Mouse (Mus musculus): ENCODE results near the gene Ptprq.

The Ptprq gene

DNA sequence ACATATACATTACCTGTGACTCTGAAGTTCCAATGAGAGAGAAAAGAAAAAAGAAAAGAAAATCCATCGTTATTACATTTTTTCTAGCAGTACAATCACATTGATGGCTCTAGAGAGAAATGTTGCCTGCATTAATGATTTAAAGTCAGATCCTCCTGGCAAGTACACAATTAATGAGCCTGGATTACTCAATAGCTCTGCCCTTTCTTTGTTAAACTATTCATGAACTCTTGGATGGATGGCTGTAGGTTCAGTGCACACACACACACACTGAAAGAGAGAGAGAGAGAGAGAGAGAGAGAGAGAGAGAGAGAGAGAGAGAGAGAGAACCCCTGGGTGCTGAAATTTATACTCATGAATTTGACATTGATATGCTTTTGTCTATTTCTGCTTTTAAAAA lies at the start of gene Ptprq:
Gene Ptprq (minus strand): TSS at position 246 of the 400 bp plus-strand sequence.
- no peak for DNase-seq

DNA sequence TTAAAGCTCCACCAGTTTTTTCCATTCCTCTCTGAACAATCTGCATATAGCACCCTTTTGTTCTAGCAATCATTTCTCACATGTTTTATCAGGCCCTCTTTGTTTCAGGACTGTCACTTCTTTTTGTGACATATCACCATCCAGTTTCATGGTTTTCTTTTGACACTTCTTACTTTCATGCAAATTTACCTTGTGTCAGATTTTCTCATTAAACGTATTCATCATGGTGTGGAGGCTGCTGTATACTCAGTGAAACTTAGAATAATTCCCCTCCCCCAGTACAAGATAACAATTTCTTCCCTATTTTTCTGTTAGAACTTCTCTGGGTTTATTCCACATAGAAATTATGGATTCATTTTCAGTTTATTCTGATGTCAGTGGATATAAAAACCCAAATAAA lies 39.8 kb upstream of the Ptprq start:
- no peak for DNase-seq

GRCm38 (mm10) chr10:107753471-107753870 lies 33.6 kb upstream of the Ptprq start:
- DNase-seq: no peak

DNA sequence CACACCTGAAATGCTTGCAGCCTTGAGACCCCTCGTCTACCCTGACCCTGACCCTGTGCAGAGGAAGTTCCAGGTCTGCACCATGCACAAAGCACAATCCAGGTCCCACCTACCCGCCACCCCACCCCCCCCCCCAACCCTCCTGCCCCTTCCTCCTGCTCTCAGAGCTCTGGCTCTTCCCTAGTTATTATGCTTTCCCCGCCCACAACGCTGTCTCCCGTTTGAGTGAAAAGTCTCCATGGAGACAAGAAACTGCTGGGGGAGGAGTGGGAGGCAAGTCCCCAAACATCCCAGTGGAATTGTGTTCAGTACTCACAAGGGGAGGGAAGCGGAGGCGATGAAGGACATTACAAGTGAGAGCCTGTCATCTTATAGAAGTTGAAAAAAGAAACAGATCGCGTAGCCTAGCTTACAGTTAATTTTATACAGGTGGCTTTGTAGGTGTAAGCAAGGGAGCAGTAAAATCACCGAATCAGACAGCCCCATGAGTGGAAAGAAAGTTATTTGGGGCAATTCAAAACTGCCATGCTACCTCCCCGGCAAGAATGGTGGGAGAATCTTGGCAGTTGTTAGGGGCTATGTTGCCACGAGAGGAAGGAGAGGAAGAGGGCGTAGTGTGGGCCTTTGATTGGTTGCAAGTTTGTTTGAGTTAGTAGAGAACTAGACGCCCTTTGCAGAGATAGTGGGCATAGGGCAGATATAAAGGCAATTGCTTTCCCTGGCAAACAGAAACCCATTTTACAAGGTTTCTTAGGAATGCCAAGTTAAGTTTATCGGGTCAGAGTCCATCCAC lies 32.7 kb upstream of the Ptprq start:
- DNase-seq: no peak

GRCm38 (mm10) chr10:107751944-107752343 lies 32.1 kb upstream of the Ptprq start:
- no peak for DNase-seq

GRCm38 (mm10) chr10:107747566-107747965 lies 27.7 kb upstream of the Ptprq start:
- DNase-seq: no peak

DNA sequence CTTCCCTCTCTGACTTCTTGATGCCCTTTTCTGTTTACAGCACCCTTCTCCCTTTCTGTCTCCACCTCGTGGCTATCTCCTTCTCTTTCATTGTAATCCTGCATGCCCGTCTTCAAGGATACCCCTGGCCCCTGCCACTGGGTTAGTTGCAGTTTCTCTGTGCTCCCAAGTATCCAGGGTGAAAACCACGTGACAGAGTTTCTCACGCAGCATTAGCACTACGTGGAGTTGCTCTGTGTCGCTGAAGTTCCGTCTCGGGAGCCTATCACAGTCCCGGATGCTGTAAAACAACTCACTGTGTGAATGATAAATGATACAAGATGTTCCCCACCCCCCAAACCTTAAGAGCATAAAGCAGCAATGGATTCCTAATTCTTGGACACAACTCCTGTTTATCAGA lies 26.9 kb upstream of the Ptprq start:
- DNase-seq: no peak

GRCm38 (mm10) chr10:107739815-107740214 lies 20.0 kb upstream of the Ptprq start:
- DNase-seq: no peak

- DNase-seq: no peak
Measured at GRCm38 (mm10) chr10:107737743-107738142, 17.9 kb upstream of the Ptprq start.

DNA sequence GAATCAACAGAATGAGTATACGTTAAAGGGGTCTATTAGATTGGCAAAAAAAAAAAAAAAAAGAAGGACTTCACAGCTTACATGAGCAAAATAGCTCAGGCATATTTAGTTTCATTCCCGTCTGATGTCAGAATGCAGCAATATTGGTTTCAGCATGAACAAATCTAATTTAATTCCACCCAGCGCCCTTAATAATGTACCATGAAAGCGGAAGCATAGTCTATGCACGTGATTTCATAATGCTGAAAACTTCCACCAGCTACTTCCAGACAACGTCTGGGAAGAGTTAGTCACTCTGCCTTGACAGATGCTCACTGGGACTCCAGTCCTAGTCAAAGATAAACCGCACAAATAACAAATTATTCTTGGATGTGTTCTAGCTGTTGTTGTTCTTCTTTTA lies 15.6 kb upstream of the Ptprq start:
- DNase-seq: no peak

- DNase-seq: no peak
Measured at GRCm38 (mm10) chr10:107734327-107734726, 14.5 kb upstream of the Ptprq start.

GRCm38 (mm10) chr10:107725631-107726030 lies 5.8 kb upstream of the Ptprq start:
- no peak for DNase-seq

DNA sequence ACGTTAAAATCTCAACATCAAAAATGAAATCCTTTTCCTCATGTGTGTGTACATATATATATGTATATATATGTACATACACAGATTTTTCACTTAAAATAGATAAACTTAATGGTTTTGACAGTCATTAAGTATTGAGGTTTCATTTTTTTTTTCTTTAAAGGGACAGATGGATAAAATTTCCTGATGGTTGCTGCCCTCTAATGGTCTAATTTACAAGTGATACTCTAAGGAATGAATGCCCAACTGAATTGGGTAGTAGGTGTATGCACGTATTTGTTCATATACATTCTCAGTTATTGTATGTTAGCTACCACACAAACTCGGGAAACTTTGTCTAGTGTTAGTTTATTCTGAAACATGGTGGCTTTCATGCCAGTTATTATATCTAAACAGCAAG lies 15.4 kb downstream of the Ptprq start:
- no peak for DNase-seq

- DNase-seq: no peak
Measured at GRCm38 (mm10) chr10:107700944-107701343, 18.9 kb downstream of the Ptprq start.

DNA sequence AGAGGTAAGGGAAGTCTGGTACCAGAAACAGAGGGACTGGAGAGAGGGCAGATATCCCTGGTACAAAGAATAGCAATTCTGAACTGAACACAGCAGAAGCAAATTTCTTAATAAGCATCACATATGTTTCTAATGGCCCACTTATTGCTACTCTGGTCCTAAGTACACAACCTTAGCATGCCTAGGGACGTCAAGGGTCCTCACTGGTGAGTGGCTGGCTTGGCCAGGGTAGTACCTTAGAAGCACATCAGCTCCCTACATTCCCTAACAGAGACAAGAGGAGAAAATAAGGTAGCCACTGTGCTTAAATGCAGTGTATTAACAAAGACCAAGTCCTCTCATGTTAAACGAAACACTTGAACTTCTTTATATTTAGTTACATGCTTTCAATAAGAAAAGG lies 21.1 kb downstream of the Ptprq start:
- DNase-seq: no peak

DNA sequence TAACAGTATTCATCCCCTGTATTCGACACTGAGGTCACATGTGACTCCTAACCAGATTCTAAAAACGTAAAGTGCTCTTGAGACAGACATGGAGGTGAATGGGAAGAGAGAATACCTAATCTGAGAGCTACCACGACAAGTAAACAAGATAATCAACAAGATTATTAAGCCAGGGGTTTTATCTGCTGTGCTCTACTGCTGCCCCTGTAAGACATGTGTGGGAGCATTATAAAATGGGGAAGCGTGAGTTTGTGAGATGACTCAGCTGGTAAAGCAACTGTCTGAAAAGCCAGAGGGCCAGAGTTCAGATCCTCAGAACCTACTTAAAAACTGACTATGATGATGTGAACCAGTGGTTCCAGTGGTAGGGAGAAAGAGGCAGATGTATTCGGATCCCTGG lies 22.7 kb downstream of the Ptprq start:
- no peak for DNase-seq

DNA sequence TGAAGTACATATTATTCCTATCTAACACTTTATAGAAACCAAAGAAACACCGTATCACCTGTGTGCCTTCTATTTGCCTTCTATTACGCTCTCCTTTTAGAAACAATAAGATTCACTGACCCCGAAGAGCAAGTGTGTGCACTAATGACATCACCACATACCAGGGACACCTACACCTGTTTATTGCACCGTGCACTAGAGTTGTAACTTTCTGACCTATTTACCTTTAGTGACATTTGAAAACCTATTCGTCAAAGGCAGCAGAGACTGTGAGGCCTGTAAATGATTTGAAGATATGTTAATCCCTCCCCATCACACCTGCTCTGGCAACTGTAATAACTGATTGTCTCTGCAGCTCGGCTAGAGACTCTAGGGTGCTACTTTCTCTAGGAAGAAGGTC lies 32.5 kb downstream of the Ptprq start:
- no peak for DNase-seq

DNA sequence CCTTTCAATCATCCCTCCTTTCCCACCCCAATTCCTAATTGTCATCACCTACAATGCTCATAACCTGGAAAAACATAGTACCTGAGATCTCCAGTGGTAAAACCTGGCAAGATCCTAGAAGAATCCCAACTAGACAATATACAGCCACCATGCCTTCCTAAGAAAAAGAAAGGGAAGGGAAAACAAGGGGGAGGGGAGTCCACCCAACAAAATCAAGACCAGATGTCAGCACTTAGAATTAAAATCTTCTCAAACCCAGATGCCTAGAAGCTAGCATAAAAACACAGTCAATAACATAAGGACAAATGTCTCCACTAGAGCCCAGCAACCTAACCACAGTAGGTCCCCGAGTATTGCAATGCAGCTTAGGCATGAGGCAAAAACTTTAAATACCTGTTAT lies 43.9 kb downstream of the Ptprq start:
- DNase-seq: no peak

DNA sequence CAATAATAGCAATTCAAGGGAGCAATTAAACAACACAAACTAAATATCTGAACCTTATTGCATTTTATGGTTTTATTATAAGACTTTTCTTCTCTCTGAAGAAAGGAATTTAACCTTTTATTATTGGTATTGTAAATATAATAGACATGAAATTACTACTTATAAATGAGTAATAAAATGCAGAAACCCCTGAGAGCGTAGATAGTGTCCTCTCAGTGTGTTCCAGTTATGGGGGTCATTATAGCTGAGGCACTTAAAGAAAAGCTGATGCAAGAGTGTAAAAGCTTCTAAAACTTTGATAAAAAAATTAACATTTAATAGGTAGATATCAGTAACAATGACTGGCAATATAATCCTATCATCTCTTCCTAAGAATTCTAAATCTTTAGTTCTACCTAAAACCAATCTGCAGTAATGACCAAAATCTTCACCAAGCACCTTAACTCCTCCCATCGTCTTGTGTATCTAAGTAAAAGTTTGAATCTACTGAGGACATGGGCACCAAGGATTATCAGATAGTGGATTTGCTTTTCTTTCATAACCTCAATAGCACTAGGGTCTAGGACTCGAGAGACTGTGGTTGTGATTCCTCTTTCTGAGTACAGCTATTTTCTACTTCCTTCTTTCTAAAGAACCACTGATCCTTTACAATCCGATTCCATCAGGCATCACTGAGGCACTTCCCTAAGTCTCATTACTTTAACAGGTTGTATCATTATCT lies 51.3 kb downstream of the Ptprq start:
- no peak for DNase-seq

- DNase-seq: no peak
Measured at GRCm38 (mm10) chr10:107662372-107663065, 57.3 kb downstream of the Ptprq start.

DNA sequence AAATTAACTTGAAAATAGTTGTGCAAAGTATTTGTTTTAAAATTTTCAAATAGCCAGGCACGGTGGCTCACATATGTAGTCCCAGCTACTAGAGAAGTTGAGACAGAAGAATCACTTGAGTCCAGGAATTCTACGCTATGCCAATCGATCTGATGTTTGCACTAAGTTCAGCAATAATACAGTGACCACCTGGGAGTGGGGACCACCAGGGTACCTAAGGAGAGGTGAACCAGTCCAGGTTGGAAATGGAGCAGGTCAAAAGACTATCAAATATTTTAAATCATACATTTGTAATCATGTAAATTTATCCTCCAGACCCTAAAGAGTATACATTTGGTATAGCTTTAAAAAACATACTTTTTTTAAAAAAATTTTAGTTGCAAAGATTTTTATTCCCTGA lies 57.9 kb downstream of the Ptprq start:
- no peak for DNase-seq

- DNase-seq: no peak
Measured at GRCm38 (mm10) chr10:107659141-107659540, 60.7 kb downstream of the Ptprq start.

DNA sequence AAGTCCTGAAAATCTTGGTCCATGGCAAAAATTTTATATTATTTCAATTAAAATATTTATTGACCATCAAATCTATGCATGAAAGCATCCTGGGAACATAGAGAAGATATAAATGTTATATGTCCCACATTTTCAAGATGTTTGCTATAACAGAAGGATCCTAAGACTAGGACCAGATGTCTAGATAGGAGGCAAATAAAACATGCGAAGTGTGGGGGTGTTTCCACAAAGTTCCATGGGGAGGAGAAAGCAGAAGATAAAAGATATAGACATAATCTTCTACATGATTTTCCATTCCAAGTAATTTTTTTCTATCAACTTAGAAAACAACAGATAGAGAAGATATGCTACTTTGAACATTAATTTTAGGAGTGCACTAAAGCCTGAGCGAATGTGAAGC lies 70.2 kb downstream of the Ptprq start:
- no peak for DNase-seq

DNA sequence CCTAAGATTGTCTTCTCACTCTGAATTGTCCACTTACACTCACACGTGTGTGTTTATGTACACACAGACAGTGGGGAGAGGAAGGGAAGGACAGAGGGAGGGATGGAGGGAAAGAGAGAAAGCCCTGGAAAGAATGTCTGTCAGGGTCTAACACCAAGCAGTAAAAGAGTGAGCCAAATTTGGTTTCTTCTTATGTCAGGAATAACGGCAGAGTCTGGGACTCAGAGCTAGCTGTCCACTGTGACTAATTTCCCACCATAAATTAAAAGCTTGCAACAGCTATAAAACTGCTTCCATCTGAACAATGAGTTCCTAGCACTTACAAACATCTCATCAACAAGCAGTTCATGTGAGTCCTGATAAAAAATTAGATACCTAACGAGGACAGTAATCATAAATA lies 91.7 kb downstream of the Ptprq start:
- DNase-seq: no peak
